ENCODE assay signal across 8 mouse cellular contexts in the genomic region with DNA sequence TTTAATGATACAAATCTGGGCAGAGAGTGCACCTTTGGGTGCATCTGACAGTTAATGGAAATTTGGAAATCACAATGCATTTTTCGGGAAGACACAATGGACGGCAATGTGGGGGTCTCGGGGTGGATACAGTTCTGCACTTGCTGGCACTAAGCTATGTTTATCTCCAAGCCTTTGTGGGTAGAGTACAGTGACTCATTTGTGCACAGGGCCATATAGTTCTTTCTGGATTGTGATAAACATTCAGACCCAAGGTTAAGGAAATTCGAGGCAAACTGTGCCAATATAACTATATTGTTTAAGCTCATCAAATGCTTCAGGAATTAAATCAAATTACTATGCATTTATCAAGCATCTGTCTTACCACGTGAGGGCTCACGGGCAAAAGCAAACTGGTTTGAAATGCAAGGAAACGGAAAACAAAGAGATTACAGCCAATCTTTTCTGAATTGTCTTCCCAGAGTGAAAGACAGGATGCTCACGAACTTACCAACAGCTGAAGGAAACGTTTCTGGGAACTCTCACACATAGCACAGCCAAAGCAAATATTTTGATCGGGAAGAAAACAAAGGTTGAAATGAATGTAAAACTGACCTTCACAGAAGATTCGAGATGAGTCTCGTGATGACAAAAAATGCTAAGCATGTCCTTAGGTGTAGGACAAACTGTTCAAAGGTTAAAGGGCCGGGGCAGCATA. TPM values are rescaled to one million over a fixed set of nuclear protein-coding genes. Genes with fewer than 3 reads are reported as not detected.
DNase-seq lines count a peak whose midpoint lies in the region; ATAC-seq and TF ChIP-seq lines count a peak whose summit lies in the region.

No protein-coding gene starts in this region.

- no peak overlapping the region for H3K9ac ChIP-seq in embryonic facial prominence, embryonic 13.5 days
- no peak overlapping the region for H3K9ac ChIP-seq in heart, embryonic 15.5 days
- H3K9ac ChIP-seq in midbrain, embryonic 15.5 days, result no peak overlapping the region

- no peak for TF ChIP-seq CTCF in layer of hippocampus, adult 2 months (conservative IDR thresholded peaks at IDR 0.05)

- no peaks in the 10 kb centered on the region for H3K27me3 ChIP-seq in embryonic facial prominence, embryonic 13.5 days
- no peaks in the 10 kb centered on the region for H3K27me3 ChIP-seq in heart, embryonic 15.5 days
- no peaks in the 10 kb centered on the region for H3K27me3 ChIP-seq in midbrain, embryonic 15.5 days (replicated peaks)

- H3K4me2 ChIP-seq in embryonic facial prominence, embryonic 13.5 days, result no peak overlapping the region
- no peak overlapping the region for H3K4me2 ChIP-seq in heart, embryonic 15.5 days
- no peak overlapping the region for H3K4me2 ChIP-seq in midbrain, embryonic 15.5 days

- peak overlapping the region; percentile 65 for H3K27ac ChIP-seq in layer of hippocampus, adult 2 months
- peak overlapping the region; percentile 57 for H3K27ac ChIP-seq in embryonic facial prominence, embryonic 13.5 days
- H3K27ac ChIP-seq in heart, embryonic 15.5 days, result peak overlapping the region; percentile 73
- H3K27ac ChIP-seq in midbrain, embryonic 15.5 days, result peak overlapping the region; percentile 68

- no peaks in the 10 kb centered on the region for H3K36me3 ChIP-seq in embryonic facial prominence, embryonic 13.5 days
- H3K36me3 ChIP-seq in heart, embryonic 15.5 days, result no peaks in the 10 kb centered on the region
- no peaks in the 10 kb centered on the region for H3K36me3 ChIP-seq in midbrain, embryonic 15.5 days (replicated peaks)

- ATAC-seq in embryonic facial prominence, embryonic 13.5 days (ENCODE audit: insufficient number of reproducible peaks, insufficient read depth, low FRiP score, low TSS enrichment, low read depth), result no peak; the same call in 1 of the 2 replicates
- no peak for ATAC-seq in heart, embryonic 15.5 days (replicated peaks; ENCODE audit: insufficient number of reproducible peaks, insufficient read depth, low FRiP score, low read depth)
- ATAC-seq in midbrain, embryonic 15.5 days (replicated peaks), result peak; percentile 69
- no peak for ATAC-seq in inflammation-experienced regulatory T-cells, adult 6 months

- no peak overlapping the region; the same call in 1 of the 2 replicates for H3K4me3 ChIP-seq in layer of hippocampus, adult 2 months
- no peak overlapping the region for H3K4me3 ChIP-seq in embryonic facial prominence, embryonic 13.5 days
- no peak overlapping the region for H3K4me3 ChIP-seq in heart, embryonic 15.5 days
- no peak overlapping the region for H3K4me3 ChIP-seq in midbrain, embryonic 15.5 days

- no peaks in the 10 kb centered on the region for H3K9me3 ChIP-seq in embryonic facial prominence, embryonic 13.5 days
- no peaks in the 10 kb centered on the region for H3K9me3 ChIP-seq in heart, embryonic 15.5 days (replicated peaks)
- no peaks in the 10 kb centered on the region for H3K9me3 ChIP-seq in midbrain, embryonic 15.5 days

- DNase-seq in layer of hippocampus, adult 2 months (ENCODE audit: low spot score in 2 of 2), result no peak
- no peak for DNase-seq in layer of hippocampus, adult 8-10 months (ENCODE audit: low spot score in 2 of 2)
- DNase-seq in spleen, postnatal 36 days (ENCODE audit: low spot score in 2 of 2), result no peak
- DNase-seq in adipocyte (ENCODE audit: low spot score), result no peak

- H3K4me1 ChIP-seq in embryonic facial prominence, embryonic 13.5 days, result peaks cover 19% of the 10 kb centered on the region
- peaks cover 15% of the 10 kb centered on the region for H3K4me1 ChIP-seq in heart, embryonic 15.5 days (replicated peaks)
- H3K4me1 ChIP-seq in midbrain, embryonic 15.5 days, result no peaks in the 10 kb centered on the region

- WGBS in embryonic facial prominence, embryonic 13.5 days, result 53% methylated on average over 13 of the region's 13 CpGs
- WGBS in heart, embryonic 15.5 days, result 50% methylated on average over 13 of the region's 13 CpGs
- WGBS in midbrain, embryonic 15.5 days, result 56% methylated on average over 13 of the region's 13 CpGs

RNA-seq across cellular contexts. Expression of a gene that starts 6.4 kb away (rescaled TPM):
- 10 to 100 TPM; 31.7 to 35.4 TPM for total RNA-seq in layer of hippocampus, adult 2 months (2021)
- 10 to 100 TPM; 29.6 to 31.9 (median 30.7) TPM for total RNA-seq in layer of hippocampus, adult 8-10 months (2022)
- 99.4 and 103 TPM in 2 replicates for polyA plus RNA-seq in embryonic facial prominence, embryonic 13.5 days (2015; fragmentation: Nextera tagmentation; extraction: Ambion mirVana)
- 48.4 and 51.6 TPM in 2 replicates for polyA plus RNA-seq in heart, embryonic 15.5 days (2015; fragmentation: Nextera tagmentation; extraction: Ambion mirVana)
- 82.8 and 91.5 TPM in 2 replicates for polyA plus RNA-seq in midbrain, embryonic 15.5 days (2015; fragmentation: Nextera tagmentation; extraction: Ambion mirVana)
- polyA plus RNA-seq in inflammation-experienced regulatory T-cells, adult 6 months (2017; shearing (Covaris generic)), result 10 to 100 TPM; 63.4 to 81.8 (median 74.8) TPM

RNA-seq across cellular contexts. Expression of a gene that starts 21.7 kb away (rescaled TPM):
- 100 to 1,000 TPM; 151 to 152 TPM for total RNA-seq in layer of hippocampus, adult 2 months (2021)
- 100 to 1,000 TPM; 143 to 164 (median 157) TPM for total RNA-seq in layer of hippocampus, adult 8-10 months (2022)
- polyA plus RNA-seq in embryonic facial prominence, embryonic 13.5 days (2015; fragmentation: Nextera tagmentation; extraction: Ambion mirVana), result 99.0 and 101 TPM in 2 replicates
- 195 and 257 TPM in 2 replicates for polyA plus RNA-seq in heart, embryonic 15.5 days (2015; fragmentation: Nextera tagmentation; extraction: Ambion mirVana)
- polyA plus RNA-seq in midbrain, embryonic 15.5 days (2015; fragmentation: Nextera tagmentation; extraction: Ambion mirVana), result 109 and 111 TPM in 2 replicates
- polyA plus RNA-seq in inflammation-experienced regulatory T-cells, adult 6 months (2017; shearing (Covaris generic)), result 10 to 100 TPM; 68.3 to 99.9 (median 75.9) TPM

RNA-seq across cellular contexts. Expression of a gene that starts 44.7 kb away (rescaled TPM):
- total RNA-seq in layer of hippocampus, adult 2 months (2021), result 1 to 10 TPM; 4.8 to 7.7 TPM
- total RNA-seq in layer of hippocampus, adult 8-10 months (2022), result 1 to 10 TPM; 5.2 to 7.3 (median 6.5) TPM
- polyA plus RNA-seq in embryonic facial prominence, embryonic 13.5 days (2015; fragmentation: Nextera tagmentation; extraction: Ambion mirVana), result 5.6 and 6.3 TPM in 2 replicates
- 4.2 and 4.6 TPM in 2 replicates for polyA plus RNA-seq in heart, embryonic 15.5 days (2015; fragmentation: Nextera tagmentation; extraction: Ambion mirVana)
- 7.1 and 8.2 TPM in 2 replicates for polyA plus RNA-seq in midbrain, embryonic 15.5 days (2015; fragmentation: Nextera tagmentation; extraction: Ambion mirVana)
- polyA plus RNA-seq in inflammation-experienced regulatory T-cells, adult 6 months (2017; shearing (Covaris generic)), result 1 to 10 TPM; 2.0 to 4.4 (median 4.1) TPM
